Mouse (Mus musculus) limb, embryonic 14.5 days (tissue): Measurements from ENCODE around the gene Tpk1. TPM values are rescaled to one million over a fixed set of nuclear protein-coding genes. Genes with fewer than 3 reads are reported as not detected.

Source experiments
- ATAC-seq: fragments of 200-750 bp; cut with Nextera tagmentation; 2 replicates; pipeline ENCODE4 v1.8.0; 2017; ENCODE audit warnings: low read depth, moderate number of reproducible peaks, moderate TSS enrichment; ENCODE audit not compliant: low FRiP score
- DNase-seq: peaks from one replicate; pipeline ENCODE4 v3.0.0-alpha.2; 2015; ENCODE audit warnings: low spot score
- H3K27ac ChIP-seq: fragments of 300-500 bp; sonication (generic); replicated peaks from 2 replicates; pipeline ENCODE4 v1.5.1; 2014; ENCODE audit warnings: low read depth, mild to moderate bottlenecking, low read length, moderate library complexity, mixed read lengths
- H3K27me3 ChIP-seq: fragments of 300-500 bp; sonication (generic); 2 replicates; pipeline ENCODE4 v1.6.1; 2014; ENCODE audit warnings: low read length, mixed read lengths; ENCODE audit not compliant: control insufficient read depth, insufficient read depth
- H3K36me3 ChIP-seq: fragments of 300-500 bp; sonication (generic); 2 replicates; pipeline ENCODE4 v1.6.1; 2014; ENCODE audit warnings: mild to moderate bottlenecking, low read length, moderate library complexity, mixed read lengths; ENCODE audit not compliant: control insufficient read depth, insufficient read depth
- H3K4me1 ChIP-seq: fragments of 300-500 bp; sonication (generic); 2 replicates; pipeline ENCODE4 v1.6.1; 2014; ENCODE audit warnings: antibody characterized with exemption, low read length, mixed read lengths; ENCODE audit not compliant: control insufficient read depth, insufficient read depth
- H3K4me2 ChIP-seq: fragments of 300-500 bp; sonication (generic); replicated peaks from 2 replicates; pipeline ENCODE4 v1.6.1; 2014; ENCODE audit warnings: low read depth, mild to moderate bottlenecking, low read length, moderate library complexity; ENCODE audit not compliant: severe bottlenecking
- H3K4me3 ChIP-seq: fragments of 300-500 bp; sonication (generic); replicated peaks from 2 replicates; pipeline ENCODE4 v1.5.1; 2014; ENCODE audit warnings: low read length
- H3K9ac ChIP-seq: fragments of 300-500 bp; sonication (generic); 2 replicates; pipeline ENCODE4 v1.6.1; 2014; ENCODE audit warnings: mild to moderate bottlenecking, low read depth, low read length, moderate library complexity; ENCODE audit not compliant: severe bottlenecking
- H3K9me3 ChIP-seq: fragments of 300-500 bp; sonication (generic); 2 replicates; pipeline ENCODE4 v1.6.1; 2016; ENCODE audit warnings: low read length; ENCODE audit not compliant: control insufficient read depth
- POLR2A ChIP-seq: fragments of 200-500 bp; IDR thresholded peaks from 2 replicates; pipeline ENCODE4 v1.8.0; 2012; ENCODE audit warnings: inconsistent platforms, mild to moderate bottlenecking, moderate library complexity, borderline replicate concordance; ENCODE audit not compliant: insufficient read depth, insufficient read length; ENCODE audit errors: extremely low read depth
- WGBS: fragments of 180-500 bp; shearing (Covaris S2); extraction: QIAGEN DNeasy Blood & Tissue Kit; methylation state at CpG from one replicate; pipeline ENCODE4 v1.1.7; 2014; 5-methylcytosine and 5-hydroxymethylcytosine counted together
- polyA plus RNA-seq, 2 experiments: library from polyadenylated mRNA; depleted of rRNA in 1 of 2; stranded (reverse) in 1 of 2; unstranded in 1 of 2; fragments of >200 nt; fragmentation: Nextera tagmentation in 1 of 2; extraction: Ambion mirVana in 1 of 2; gene quantifications; 2 replicates each; pipeline versions ENCODE4 v1.2.1 to v1.2.3; 2012 to 2014

Gene Tpk1
- polyA plus RNA-seq, 2 experiments = 6.8 to 9.1 TPM

- no peak for TF ChIP-seq POLR2A
Measured at GRCm38 (mm10) chr6:43449498-43449897, 216.6 kb downstream of the Tpk1 start.

DNA sequence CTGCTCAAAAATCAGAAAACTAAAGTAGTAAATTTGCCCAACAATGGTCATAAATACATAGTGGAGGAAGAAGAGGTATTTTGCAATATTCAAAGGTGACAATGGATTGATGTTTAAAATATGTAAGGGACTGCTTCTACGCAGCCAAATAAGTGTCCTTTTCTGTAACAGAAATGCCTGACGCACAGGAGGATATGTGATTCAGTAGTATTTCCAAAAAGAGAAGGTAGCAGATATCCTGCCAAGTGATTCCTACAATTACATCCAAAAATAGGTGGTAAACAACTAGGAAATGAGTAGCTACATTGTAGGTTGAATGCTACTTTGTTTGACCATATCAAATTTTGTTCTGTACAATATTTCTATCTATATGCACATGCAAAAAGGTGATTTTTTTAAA lies 220.2 kb downstream of the Tpk1 start:
- Histone ChIP-seq H3K36me3 (no peaks in the 10 kb centered on the region), H3K9me3 (no peaks in the 10 kb centered on the region), H3K27ac (no peak overlapping the region), H3K4me2 (no peak overlapping the region), H3K4me3 (no peak overlapping the region), H3K4me1 (no peaks in the 10 kb centered on the region), H3K27me3 (no peaks in the 10 kb centered on the region), H3K9ac (no peak overlapping the region)
- no peak for DNase-seq
- TF ChIP-seq POLR2A = no peak
- ATAC-seq = no peak
- 92% methylated on average over 2 of the region's 2 CpGs for WGBS

More at GRCm38 (mm10) chr6:43449498-43449897, 216.6 kb downstream of the Tpk1 start:
- Histone ChIP-seq H3K27ac (no peak overlapping the region), H3K9me3 (no peaks in the 10 kb centered on the region), H3K4me3 (no peak overlapping the region), H3K9ac (no peak overlapping the region), H3K27me3 (no peaks in the 10 kb centered on the region), H3K36me3 (no peaks in the 10 kb centered on the region), H3K4me1 (no peaks in the 10 kb centered on the region), H3K4me2 (no peak overlapping the region)
- 62% methylated on average over 2 of the region's 2 CpGs for WGBS
- DNase-seq (no peak), ATAC-seq (no peak)

DNA sequence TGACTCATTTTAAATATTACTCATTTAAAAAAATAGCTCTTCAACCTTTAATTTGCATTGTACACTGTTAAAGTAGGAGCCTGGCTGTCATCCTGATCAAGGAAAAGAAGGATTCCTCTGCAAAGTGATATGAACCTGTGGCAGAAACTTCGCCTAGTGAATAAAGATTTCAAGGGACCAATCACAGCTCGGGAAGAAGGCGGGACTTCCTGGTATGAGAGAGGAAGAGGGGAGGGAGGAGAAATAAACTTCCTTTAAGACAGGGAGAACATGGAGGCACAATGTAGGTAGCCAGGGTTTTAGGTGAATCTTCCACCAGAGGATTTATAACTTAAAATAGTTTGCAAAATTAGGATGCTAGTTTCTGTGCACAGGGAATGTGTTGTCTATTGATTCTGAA lies 223.9 kb downstream of the Tpk1 start:
- no peak for TF ChIP-seq POLR2A
- Histone ChIP-seq H3K4me2 (no peak overlapping the region), H3K27ac (no peak overlapping the region), H3K9ac (no peak overlapping the region), H3K4me3 (no peak overlapping the region), H3K4me1 (no peaks in the 10 kb centered on the region), H3K27me3 (no peaks in the 10 kb centered on the region), H3K36me3 (no peaks in the 10 kb centered on the region), H3K9me3 (no peaks in the 10 kb centered on the region)
- ATAC-seq = no peak
- 88% methylated on average over 3 of the region's 3 CpGs for WGBS
- DNase-seq = no peak

DNA sequence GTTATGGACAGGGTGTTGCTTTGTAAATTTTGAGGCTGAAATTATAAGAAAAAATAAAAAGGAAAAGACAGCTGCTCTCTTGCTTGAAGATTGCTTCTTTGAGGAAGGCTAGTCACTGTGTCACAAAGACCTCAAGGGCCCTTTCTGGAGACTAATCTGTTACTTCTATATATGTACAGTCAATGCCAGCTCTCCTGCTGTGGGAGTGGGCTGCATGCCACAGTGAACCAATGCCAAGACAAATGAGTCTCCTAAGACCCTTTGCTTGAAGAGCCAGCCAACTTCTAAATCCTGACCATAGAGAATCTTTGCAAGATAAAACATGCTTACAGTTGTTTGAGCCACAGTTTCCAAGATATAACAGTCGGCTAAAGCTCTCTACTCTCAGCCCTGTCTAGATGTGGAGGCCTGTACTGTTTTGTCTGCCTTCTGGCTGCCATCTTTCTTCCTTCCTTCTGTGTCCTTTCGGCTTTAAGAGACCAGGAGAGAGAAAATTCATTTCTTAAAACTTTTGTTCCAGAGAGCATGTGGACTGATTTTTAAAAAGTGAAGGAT lies 230.0 kb downstream of the Tpk1 start:
- no peak overlapping the region for H3K4me2 ChIP-seq
- DNase-seq (peak; percentile 11), ATAC-seq (no peak)
- 87% methylated on average over 2 of the region's 2 CpGs for WGBS
- no peaks in the 10 kb centered on the region for H3K36me3 ChIP-seq
- no peaks in the 10 kb centered on the region for H3K9me3 ChIP-seq
- H3K4me1 ChIP-seq = no peaks in the 10 kb centered on the region
- no peaks in the 10 kb centered on the region for H3K27me3 ChIP-seq
- no peak overlapping the region for H3K27ac ChIP-seq
- H3K4me3 ChIP-seq = no peak overlapping the region
- no peak overlapping the region for H3K9ac ChIP-seq
- no peak for TF ChIP-seq POLR2A

DNA sequence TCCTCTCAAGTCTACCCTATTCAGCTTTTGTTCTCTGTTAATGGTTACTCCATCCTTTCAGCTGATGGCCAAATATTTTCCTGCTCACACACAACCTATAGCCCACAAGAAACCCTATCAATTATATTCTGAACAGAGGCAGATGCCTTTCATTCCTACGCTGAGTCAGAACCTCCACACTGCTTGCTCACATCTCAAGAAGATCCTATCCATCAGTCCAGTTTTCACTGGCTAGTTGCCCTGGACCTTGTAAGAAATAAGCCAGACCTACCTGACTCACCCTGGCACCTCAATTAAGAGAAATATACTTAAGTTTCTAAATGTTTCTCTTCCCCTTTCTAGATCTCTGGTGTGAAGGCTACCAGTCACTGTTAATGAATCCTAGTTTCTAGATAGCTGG lies 231.7 kb downstream of the Tpk1 start:
- H3K27ac ChIP-seq = no peak overlapping the region
- H3K4me1 ChIP-seq = no peaks in the 10 kb centered on the region
- H3K9me3 ChIP-seq = no peaks in the 10 kb centered on the region
- H3K27me3 ChIP-seq = no peaks in the 10 kb centered on the region
- no peak overlapping the region for H3K9ac ChIP-seq
- no peak for TF ChIP-seq POLR2A
- no peak for DNase-seq
- no peak overlapping the region for H3K4me3 ChIP-seq
- no peaks in the 10 kb centered on the region for H3K36me3 ChIP-seq
- no peak for ATAC-seq
- WGBS = 79% methylated on average over 1 of the region's 1 CpGs
- no peak overlapping the region for H3K4me2 ChIP-seq

GRCm38 (mm10) chr6:43424978-43425377 lies 241.1 kb downstream of the Tpk1 start:
- Histone ChIP-seq H3K4me3 (no peak overlapping the region), H3K4me2 (no peak overlapping the region), H3K27me3 (no peaks in the 10 kb centered on the region), H3K27ac (no peak overlapping the region), H3K36me3 (no peaks in the 10 kb centered on the region), H3K4me1 (no peaks in the 10 kb centered on the region), H3K9ac (no peak overlapping the region), H3K9me3 (no peaks in the 10 kb centered on the region)
- 54% methylated on average over 4 of the region's 4 CpGs for WGBS
- DNase-seq = no peak
- no peak for ATAC-seq
- TF ChIP-seq POLR2A = no peak
